Mouse (Mus musculus): ENCODE measurements around the gene Tssk3.

DNA sequence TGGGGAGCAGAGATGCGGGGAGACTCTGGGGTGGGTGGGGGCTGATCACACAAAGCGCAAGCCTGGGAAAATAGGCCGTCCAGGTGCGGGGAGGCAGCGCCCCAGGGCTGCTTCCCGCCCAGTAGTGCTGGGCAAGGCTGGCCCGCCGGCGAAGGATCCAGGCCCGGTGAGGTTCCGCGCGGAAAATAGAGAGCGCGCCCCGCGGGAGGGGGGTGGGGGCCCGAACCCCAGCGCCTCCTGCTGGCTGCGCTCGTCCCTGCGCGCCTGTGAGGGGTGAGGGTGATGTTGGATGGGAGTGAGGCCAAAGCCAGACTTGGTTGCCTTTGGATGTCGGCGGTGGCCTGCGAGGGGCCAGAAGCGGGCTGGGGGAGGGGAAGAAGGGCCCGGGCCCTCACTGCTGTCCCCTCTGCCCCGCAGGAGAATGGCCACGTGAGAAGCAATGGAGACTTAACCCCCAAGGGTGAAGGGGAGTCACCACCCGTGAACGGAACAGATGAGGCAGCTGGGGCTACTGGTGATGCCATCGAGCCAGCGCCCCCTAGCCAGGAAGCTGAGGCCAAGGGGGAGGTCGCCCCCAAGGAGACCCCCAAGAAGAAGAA lies 23.6 kb upstream of the Tssk3 start:
- TF ChIP-seq CTCF (IDR thresholded peaks at IDR 0.05; ENCODE audit: low read depth, low read length) (peak; percentile 74), POLR2A (IDR thresholded peaks at IDR 0.05; ENCODE audit: borderline replicate concordance, low read depth, low read length) (no peak)

Measured in bone marrow macrophage, adult 2 months (primary cell).